In genomic region chr13:89779208-89779911, GRCm38 (mm10) we compare ENCODE assay signal across 9 mouse cellular contexts. TPM values are rescaled to one million over a fixed set of nuclear protein-coding genes. Genes with fewer than 3 reads are reported as not detected.
A peak's percentile ranks its signal among the peaks of the same experiment; 100 is the strongest.
DNase-seq lines count a peak whose midpoint lies in the region; ATAC-seq lines count a peak whose summit lies in the region.
"Had no signal": no experiment of that assay in that cellular context is flagged by ENCODE, and none has a peak within 500 bp of the region (broad histone marks: within the 10 kb centered on the region; RNA-seq: fewer than 3 reads in every experiment).

No protein-coding gene starts in this region.

- H3K9me3 ChIP-seq in midbrain, embryonic 10.5 days (replicated peaks), result no peaks in the 10 kb centered on the region
- no peaks in the 10 kb centered on the region for H3K9me3 ChIP-seq in midbrain, embryonic 13.5 days
- no peaks in the 10 kb centered on the region for H3K9me3 ChIP-seq in forebrain, embryonic 13.5 days (replicated peaks)
- H3K9me3 ChIP-seq in midbrain, embryonic 16.5 days (replicated peaks; ENCODE audit: control insufficient read depth, low read length, poor library complexity, severe bottlenecking), result no peaks in the 10 kb centered on the region

- intact Hi-C loops in left cerebral cortex, postnatal 10 days (cut with DNase I), result no loop called here

- H3K9ac ChIP-seq in midbrain, embryonic 13.5 days (replicated peaks), result no peak overlapping the region
- H3K9ac ChIP-seq in forebrain, embryonic 13.5 days, result no peak overlapping the region
- no peak overlapping the region for H3K9ac ChIP-seq in midbrain, embryonic 16.5 days (ENCODE audit: low read depth, low read length)

- H3K36me3 ChIP-seq in midbrain, embryonic 10.5 days, result no peaks in the 10 kb centered on the region
- H3K36me3 ChIP-seq in midbrain, embryonic 13.5 days, result no peaks in the 10 kb centered on the region
- no peaks in the 10 kb centered on the region for H3K36me3 ChIP-seq in forebrain, embryonic 13.5 days (ENCODE audit: poor library complexity, severe bottlenecking)
- H3K36me3 ChIP-seq in midbrain, embryonic 16.5 days (ENCODE audit: control insufficient read depth, insufficient read depth, low read length), result no peaks in the 10 kb centered on the region

- H3K4me2 ChIP-seq in midbrain, embryonic 13.5 days (replicated peaks), result no peak overlapping the region
- no peak overlapping the region for H3K4me2 ChIP-seq in forebrain, embryonic 13.5 days
- H3K4me2 ChIP-seq in midbrain, embryonic 16.5 days (ENCODE audit: low read length), result no peak overlapping the region

- no peak overlapping the region for H3K27ac ChIP-seq in midbrain, embryonic 10.5 days (replicated peaks)
- no peak overlapping the region for H3K27ac ChIP-seq in midbrain, embryonic 13.5 days
- H3K27ac ChIP-seq in forebrain, embryonic 13.5 days, result no peak overlapping the region
- no peak overlapping the region for H3K27ac ChIP-seq in midbrain, embryonic 16.5 days (ENCODE audit: low read length)
- H3K27ac ChIP-seq: macrophage had no signal

- WGBS in midbrain, embryonic 10.5 days, result 63% methylated on average over 7 of the region's 7 CpGs
- WGBS in midbrain, embryonic 13.5 days, result 59% methylated on average over 7 of the region's 7 CpGs
- 53% methylated on average over 7 of the region's 7 CpGs for WGBS in forebrain, embryonic 13.5 days
- 58% methylated on average over 7 of the region's 7 CpGs for WGBS in midbrain, embryonic 16.5 days

- peak; percentile 55 for DNase-seq in midbrain, embryonic 10.5 days (ENCODE audit: low spot score)
- DNase-seq in c-Kit-positive CD71-negative TER-119-negative erythroid progenitor cells, embryonic 14.5 days (ENCODE audit: low read depth), result peak; percentile 24
- peak; percentile 13 for DNase-seq in kidney, adult 11 months
- DNase-seq in left cerebral cortex, postnatal 10 days (ENCODE audit: extremely low spot score in 1 of 2, low spot score in 2 of 2), result peak; percentile 45 to 51
- no peak for DNase-seq in spleen, adult 12 weeks (ENCODE audit: low spot score)

- ATAC-seq in midbrain, embryonic 13.5 days, result no peak
- peak; percentile 70 for ATAC-seq in forebrain, embryonic 13.5 days
- ATAC-seq in midbrain, embryonic 16.5 days, result peak; percentile 73

- no peak overlapping the region for H3K4me3 ChIP-seq in midbrain, embryonic 10.5 days
- H3K4me3 ChIP-seq in midbrain, embryonic 13.5 days (replicated peaks), result no peak overlapping the region
- H3K4me3 ChIP-seq in forebrain, embryonic 13.5 days, result no peak overlapping the region
- H3K4me3 ChIP-seq in midbrain, embryonic 16.5 days (ENCODE audit: low read depth, low read length), result no peak overlapping the region

- H3K4me1 ChIP-seq in midbrain, embryonic 10.5 days, result peaks cover 21% of the 10 kb centered on the region
- peaks cover 15% of the 10 kb centered on the region for H3K4me1 ChIP-seq in midbrain, embryonic 13.5 days (replicated peaks)
- peaks cover 10% of the 10 kb centered on the region; the same call in 1 of the 2 replicates for H3K4me1 ChIP-seq in forebrain, embryonic 13.5 days
- H3K4me1 ChIP-seq in midbrain, embryonic 16.5 days (ENCODE audit: control insufficient read depth, insufficient read depth, low read length), result no peaks in the 10 kb centered on the region

- H3K27me3 ChIP-seq in midbrain, embryonic 10.5 days (ENCODE audit: low read depth, poor library complexity, severe bottlenecking), result no peaks in the 10 kb centered on the region
- no peaks in the 10 kb centered on the region for H3K27me3 ChIP-seq in midbrain, embryonic 13.5 days
- no peaks in the 10 kb centered on the region for H3K27me3 ChIP-seq in forebrain, embryonic 13.5 days
- no peaks in the 10 kb centered on the region for H3K27me3 ChIP-seq in midbrain, embryonic 16.5 days (ENCODE audit: control insufficient read depth, insufficient read depth, low read depth, low read length)

RNA-seq across cellular contexts. Expression of gene Vcan, which starts 37.1 kb away (rescaled TPM):
- polyA plus RNA-seq in midbrain, embryonic 10.5 days (2016; fragmentation: Nextera tagmentation; extraction: Ambion mirVana), result 29.3 and 29.7 TPM in 2 replicates
- polyA plus RNA-seq in midbrain, embryonic 13.5 days (2015; fragmentation: Nextera tagmentation; extraction: Ambion mirVana), result 42.9 and 51.6 TPM in 2 replicates
- 53.8 and 59.9 TPM in 2 replicates for polyA plus RNA-seq in forebrain, embryonic 13.5 days (2015; fragmentation: Nextera tagmentation; extraction: Ambion mirVana)
- 10 to 100 TPM; 37.0 to 41.0 TPM for total RNA-seq in left cerebral cortex, postnatal 10 days (2021)
- polyA plus RNA-seq in midbrain, embryonic 16.5 days (2015; fragmentation: Nextera tagmentation; extraction: Ambion mirVana), result 21.5 and 30.8 TPM in 2 replicates
